Mouse (Mus musculus) right cerebral cortex, adult 2 months (tissue): ENCODE results near the gene Pxmp4.

Experiments used
- DNase-seq, 2 experiments: peaks; one replicate each; pipeline ENCODE4 v3.0.0; 2021 to 2022; ENCODE audit warnings: low spot score in 2 of 2

Gene Pxmp4

GRCm38 (mm10) chr2:154613118-154614115, 9.9 kb upstream of the Pxmp4 start, which contains the start of the genes Zfp341 and 4930519P11Rik:
Zfp341 (plus strand) TSS chr2:154613297.
4930519P11Rik (minus strand) TSS chr2:154613437.
- DNase-seq, result peak; percentile 84 to 88

- DNase-seq, result no peak
Observed at GRCm38 (mm10) chr2:154609050-154609767, 5.7 kb upstream of the Pxmp4 start.

GRCm38 (mm10) chr2:154606965-154607364, 3.5 kb upstream of the Pxmp4 start:
- no peak for DNase-seq

DNA sequence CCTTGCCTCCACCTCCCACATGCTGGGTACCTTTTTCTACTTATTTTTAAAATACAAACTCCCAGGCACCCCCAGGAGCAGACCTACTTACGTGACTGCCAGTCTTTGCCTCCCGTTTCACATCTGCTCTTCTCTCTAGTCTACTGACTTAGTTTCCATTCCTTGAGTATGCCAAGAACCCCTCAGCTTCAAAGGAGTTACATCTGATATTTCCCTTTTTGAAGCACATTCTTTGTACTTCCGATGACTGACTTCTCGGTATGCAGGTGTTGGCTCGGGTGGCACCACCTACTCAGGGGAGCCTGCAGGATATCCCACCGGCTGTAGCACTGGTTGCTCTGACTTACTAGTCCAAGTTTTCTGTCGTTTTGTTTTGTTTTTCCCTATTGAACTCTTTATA, 648 bp upstream of the Pxmp4 start:
- no peak for DNase-seq

GRCm38 (mm10) chr2:154603007-154603637, 386 bp downstream of the Pxmp4 start:
- DNase-seq, result no peak

- DNase-seq, result no peak
Observed at GRCm38 (mm10) chr2:154601324-154601723, 2.2 kb downstream of the Pxmp4 start.

DNA sequence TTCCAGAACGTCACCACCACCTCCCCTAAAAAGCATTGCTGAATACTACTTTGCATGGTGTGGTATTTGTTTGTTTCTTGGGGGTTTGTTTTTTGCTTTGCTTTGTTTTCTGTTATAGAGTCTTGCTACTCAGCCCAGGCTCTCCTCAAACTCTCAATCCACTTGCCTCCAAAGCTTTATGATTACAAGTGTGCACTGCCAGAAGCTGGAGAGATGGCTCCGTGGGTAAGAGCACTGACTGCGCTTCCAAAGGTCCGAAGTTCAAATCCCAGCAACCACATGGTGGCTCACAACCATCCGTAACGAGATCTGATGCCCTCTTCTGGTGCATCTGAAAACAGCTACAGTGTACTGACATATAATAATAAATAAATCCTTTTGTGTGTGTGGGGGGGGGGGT, 2.9 kb downstream of the Pxmp4 start:
- no peak for DNase-seq

- DNase-seq, result no peak
Observed at GRCm38 (mm10) chr2:154597399-154597798, 6.1 kb downstream of the Pxmp4 start.

GRCm38 (mm10) chr2:154595775-154596174, 7.7 kb downstream of the Pxmp4 start:
- DNase-seq, result no peak

GRCm38 (mm10) chr2:154593025-154593424, 10.5 kb downstream of the Pxmp4 start:
- no peak for DNase-seq

GRCm38 (mm10) chr2:154591239-154591638, 12.3 kb downstream of the Pxmp4 start:
- DNase-seq, result no peak

- no peak for DNase-seq
Observed at GRCm38 (mm10) chr2:154589051-154589450, 14.5 kb downstream of the Pxmp4 start.

DNA sequence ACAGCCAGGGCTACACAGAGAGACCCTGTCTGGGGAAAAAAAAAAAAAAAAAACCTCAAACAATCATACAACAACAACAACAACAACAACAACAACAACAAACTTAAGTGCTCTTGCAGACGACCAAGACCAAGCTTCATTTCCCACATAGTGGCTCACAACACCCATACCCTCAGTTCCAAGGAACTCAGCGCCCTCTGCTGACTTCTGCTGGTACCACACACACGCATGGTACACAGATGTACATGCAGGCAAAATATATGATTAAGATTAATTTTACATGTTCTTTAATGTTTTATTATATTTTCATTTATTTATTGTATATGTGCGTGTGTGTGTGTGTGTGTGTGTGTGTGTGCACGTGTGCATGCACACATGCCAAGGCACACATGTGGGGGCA, 17.1 kb downstream of the Pxmp4 start:
- DNase-seq, result no peak

GRCm38 (mm10) chr2:154584931-154585601, 18.4 kb downstream of the Pxmp4 start:
- no peak for DNase-seq

DNA sequence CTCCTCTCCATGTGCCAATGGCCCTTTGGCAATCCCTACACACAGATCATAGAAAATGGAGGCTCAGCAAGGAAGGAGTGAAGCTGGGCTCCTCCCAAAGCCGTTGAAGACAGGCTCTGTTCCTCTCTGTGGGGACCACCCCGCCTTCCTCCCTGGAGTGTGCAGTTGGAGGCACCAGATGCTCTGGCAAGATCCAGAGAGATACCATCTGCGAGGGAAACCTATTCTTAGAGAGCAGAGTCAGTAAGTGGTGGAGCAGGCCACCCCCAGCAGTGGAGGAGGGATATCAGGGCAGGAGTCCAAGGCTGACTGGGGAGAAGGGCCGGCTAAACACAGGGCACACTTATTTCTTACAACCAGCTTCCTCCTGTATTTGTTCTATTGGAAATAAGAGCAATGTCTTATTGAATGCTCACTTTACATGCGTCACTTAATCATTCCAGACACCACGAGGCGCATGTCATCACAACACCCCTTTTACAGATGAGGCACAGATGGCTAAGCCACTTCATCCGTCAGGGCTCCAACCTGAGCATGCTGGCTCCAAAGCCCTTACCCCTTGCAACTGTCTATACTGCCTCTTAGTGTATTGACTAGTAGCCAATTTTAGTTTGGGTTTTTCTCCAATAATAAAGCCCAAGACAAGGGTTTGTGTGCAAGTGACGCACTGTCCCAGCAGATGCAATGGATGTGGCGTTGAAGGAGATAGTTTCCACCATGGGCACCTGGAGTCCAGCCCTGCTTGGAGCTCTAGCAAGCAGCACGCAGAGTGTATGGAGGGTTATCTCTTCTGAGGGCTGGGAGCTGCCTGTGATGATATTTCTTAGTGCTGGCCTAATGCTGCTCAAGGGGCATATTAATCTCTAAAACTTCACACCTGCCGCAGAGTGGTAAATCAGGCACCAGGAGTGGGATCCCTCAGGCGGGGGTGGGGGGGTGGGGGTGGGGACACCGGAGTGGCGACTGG, 19.3 kb downstream of the Pxmp4 start:
- DNase-seq, result peak; percentile 92 to 94

DNA sequence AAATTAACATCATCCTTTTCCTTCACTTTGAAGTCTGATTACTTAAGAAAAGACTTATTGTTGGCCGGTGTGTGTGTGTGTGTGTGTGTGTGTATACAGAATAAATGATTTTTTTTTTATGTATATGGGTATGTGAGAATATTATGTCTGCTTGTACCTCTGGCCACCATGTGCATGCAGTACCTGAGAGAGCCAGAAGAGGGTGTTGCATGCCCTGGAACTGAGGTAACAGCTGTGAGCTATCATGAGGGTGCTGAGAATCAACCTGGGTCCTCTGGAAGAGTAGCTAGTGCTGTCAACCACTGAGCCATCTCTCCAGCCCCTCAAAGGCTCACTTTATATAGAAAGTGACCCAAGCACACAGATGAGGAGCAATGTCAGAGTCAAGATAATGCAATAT, 22.1 kb downstream of the Pxmp4 start:
- DNase-seq, result no peak

DNA sequence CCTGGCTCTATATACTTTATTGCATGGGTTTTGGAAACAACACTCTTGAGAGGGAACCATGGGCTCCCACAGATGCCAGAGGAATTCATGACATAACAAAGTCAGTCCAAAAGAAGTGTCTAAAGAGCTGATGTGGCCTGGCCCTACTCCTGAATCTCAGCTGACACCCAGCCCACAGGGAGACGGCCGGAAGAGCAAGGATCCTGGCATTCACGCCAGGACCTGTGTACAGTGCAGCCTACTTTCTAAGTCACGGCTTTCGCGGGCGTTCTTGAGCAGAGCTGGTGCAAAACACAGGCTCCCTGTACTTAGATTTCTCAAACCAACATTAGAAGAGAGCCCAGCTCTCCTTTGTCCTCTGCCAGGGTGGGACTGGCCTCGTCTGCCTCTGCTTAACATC, 22.9 kb downstream of the Pxmp4 start:
- DNase-seq, result no peak

GRCm38 (mm10) chr2:154577744-154578067, 25.8 kb downstream of the Pxmp4 start:
- no peak for DNase-seq

DNA sequence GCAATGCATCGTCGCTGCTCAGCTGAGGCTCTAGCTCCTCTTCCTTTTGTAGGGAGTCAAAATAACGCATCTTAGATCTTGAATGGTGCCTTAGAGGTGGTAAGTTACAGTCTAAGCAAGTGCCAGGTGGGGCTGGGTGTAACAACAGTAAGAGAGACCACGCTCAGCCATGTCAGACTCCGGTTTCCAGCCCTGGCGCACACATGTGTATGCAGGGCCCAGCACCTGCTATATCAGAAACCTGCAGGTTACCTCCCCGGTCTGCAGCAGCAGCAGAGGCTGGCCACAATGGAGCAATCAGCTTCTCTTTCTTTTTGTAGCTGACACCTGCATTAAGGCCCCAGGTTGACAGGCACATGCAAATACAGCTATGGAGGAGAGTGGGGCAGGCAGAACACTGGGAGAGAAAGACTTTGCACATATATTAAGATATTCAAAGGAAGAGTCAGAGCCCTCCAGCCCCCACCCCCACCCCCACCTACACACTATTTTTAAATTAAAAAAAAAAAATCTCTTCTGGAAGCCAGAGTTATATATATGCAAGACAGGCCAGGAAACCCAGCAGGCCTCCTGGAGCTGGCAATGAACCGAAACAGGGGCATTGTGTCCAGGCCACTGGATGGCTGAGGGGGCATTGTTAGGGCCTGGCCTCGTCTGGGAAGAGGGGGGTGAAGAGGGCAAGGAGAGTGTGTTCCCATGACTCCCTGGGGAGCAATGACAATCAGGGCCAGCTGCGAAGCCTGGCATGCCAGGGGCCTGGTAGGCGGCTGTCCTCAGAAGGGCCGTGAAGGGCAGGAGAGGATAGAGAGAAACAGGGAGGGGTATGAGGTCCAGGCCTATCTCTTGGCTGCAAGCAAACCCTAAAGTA, 26.4 kb downstream of the Pxmp4 start:
- DNase-seq, result no peak

DNA sequence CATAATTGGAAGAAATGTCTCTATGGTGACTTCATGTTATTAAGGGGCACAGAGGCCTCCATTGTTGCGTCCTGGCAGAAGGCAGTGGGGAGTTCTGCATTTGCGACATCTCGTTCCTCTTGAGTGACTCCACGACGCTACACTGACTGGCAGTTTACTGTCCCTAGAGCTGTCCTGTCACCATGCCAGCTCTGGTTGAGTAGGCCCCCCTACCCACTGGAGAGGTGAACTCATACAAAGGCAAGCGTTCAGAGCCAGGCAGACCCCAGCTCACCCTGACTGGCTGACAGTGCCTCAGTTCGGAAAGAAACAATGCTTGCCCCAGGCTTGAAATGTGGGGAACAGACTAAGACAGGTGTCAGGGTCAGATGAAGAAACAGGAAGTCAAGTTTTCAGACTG, 29.2 kb downstream of the Pxmp4 start:
- no peak for DNase-seq
